13 mouse cellular contexts compared by ENCODE assay signal in genomic region chr2:35595102-35595501, GRCm38 (mm10). TPM values are rescaled to one million over a fixed set of nuclear protein-coding genes. Genes with fewer than 3 reads are reported as not detected.
DNase-seq lines count a peak whose midpoint lies in the region; ATAC-seq and TF ChIP-seq lines count a peak whose summit lies in the region.
"Had no signal": no experiment of that assay in that cellular context is flagged by ENCODE, and none has a peak within 500 bp of the region (broad histone marks: within the 10 kb centered on the region; RNA-seq: fewer than 3 reads in every experiment).

No protein-coding gene starts in this region.

- H3K27ac ChIP-seq in heart, embryonic 11.5 days (ENCODE audit: low read depth, low read length): 0 out of 2 replicates have a peak overlapping the region, but pooled peaks have one; percentile 1
- peak overlapping the region; percentile 74 for H3K27ac ChIP-seq in lung, postnatal 0 days (ENCODE audit: low read length)
- H3K27ac ChIP-seq in midbrain, postnatal 0 days (ENCODE audit: low read depth, low read length): no peak overlapping the region
- no peak overlapping the region for H3K27ac ChIP-seq in liver, embryonic 12.5 days
- H3K27ac ChIP-seq: hindbrain, embryonic 14.5 days; midbrain, embryonic 12.5 days had no signal

- H3K4me3 ChIP-seq in heart, embryonic 11.5 days (ENCODE audit: low read depth, low read length): no peak overlapping the region
- H3K4me3 ChIP-seq in lung, postnatal 0 days (ENCODE audit: low read depth, low read length): no peak overlapping the region
- H3K4me3 ChIP-seq in midbrain, postnatal 0 days (ENCODE audit: low read depth, low read length): no peak overlapping the region
- no peak overlapping the region for H3K4me3 ChIP-seq in liver, embryonic 12.5 days
- H3K4me3 ChIP-seq: midbrain, embryonic 12.5 days had no signal

- 39% methylated on average over 1 of the region's 1 CpGs for WGBS in heart, embryonic 11.5 days (ENCODE audit: insufficient replicate concordance)
- 44% methylated on average over 1 of the region's 1 CpGs for WGBS in lung, postnatal 0 days
- 82% methylated on average over 1 of the region's 1 CpGs for WGBS in midbrain, postnatal 0 days
- 44% methylated on average over 1 of the region's 1 CpGs for WGBS in liver, embryonic 12.5 days (ENCODE audit: insufficient replicate concordance)

- H3K36me3 ChIP-seq in heart, embryonic 11.5 days (ENCODE audit: control insufficient read depth, insufficient read depth, low read length): no peaks in the 10 kb centered on the region
- H3K36me3 ChIP-seq in lung, postnatal 0 days (ENCODE audit: insufficient read depth, low read length): no peaks in the 10 kb centered on the region
- no peaks in the 10 kb centered on the region for H3K36me3 ChIP-seq in midbrain, postnatal 0 days (ENCODE audit: insufficient read depth, low read length)
- no peaks in the 10 kb centered on the region for H3K36me3 ChIP-seq in liver, embryonic 12.5 days
- H3K36me3 ChIP-seq: midbrain, embryonic 12.5 days had no signal

- no peak overlapping the region for H3K4me2 ChIP-seq in heart, embryonic 11.5 days
- H3K4me2 ChIP-seq in lung, postnatal 0 days (replicated peaks; ENCODE audit: low read depth, low read length): no peak overlapping the region
- no peak overlapping the region for H3K4me2 ChIP-seq in midbrain, postnatal 0 days (ENCODE audit: low read depth, low read length, poor library complexity, severe bottlenecking)
- H3K4me2 ChIP-seq in liver, embryonic 12.5 days: no peak overlapping the region
- H3K4me2 ChIP-seq: hindbrain, embryonic 14.5 days; midbrain, embryonic 12.5 days had no signal

- H3K9ac ChIP-seq in heart, embryonic 11.5 days (ENCODE audit: low read depth, low read length): no peak overlapping the region
- H3K9ac ChIP-seq in lung, postnatal 0 days (replicated peaks; ENCODE audit: low read depth): no peak overlapping the region
- H3K9ac ChIP-seq in midbrain, postnatal 0 days (replicated peaks; ENCODE audit: low read length, poor library complexity, severe bottlenecking): no peak overlapping the region
- H3K9ac ChIP-seq in liver, embryonic 12.5 days: no peak overlapping the region
- H3K9ac ChIP-seq: hindbrain, embryonic 14.5 days; midbrain, embryonic 12.5 days had no signal

- no peaks in the 10 kb centered on the region for H3K27me3 ChIP-seq in heart, embryonic 11.5 days (ENCODE audit: control insufficient read depth, insufficient read depth, low read length)
- H3K27me3 ChIP-seq in lung, postnatal 0 days (replicated peaks; ENCODE audit: insufficient read depth, low read length): no peaks in the 10 kb centered on the region
- no peaks in the 10 kb centered on the region for H3K27me3 ChIP-seq in midbrain, postnatal 0 days (ENCODE audit: insufficient read depth, low read length)
- H3K27me3 ChIP-seq in liver, embryonic 12.5 days (replicated peaks): peaks cover 35% of the 10 kb centered on the region

- intact Hi-C loops in heart, postnatal 14 days (cut with DNase I): no loop called here
- intact Hi-C loops in left cerebral cortex, postnatal 25 days (cut with DNase I): no loop called here

- no peak for TF ChIP-seq EP300 in lung, postnatal 0 days (IDR thresholded peaks at IDR 0.05)

- no peak for TF ChIP-seq CTCF in lung, postnatal 0 days (IDR thresholded peaks at IDR 0.05)
- no peak for TF ChIP-seq CTCF in midbrain, postnatal 0 days (IDR thresholded peaks at IDR 0.05)

- DNase-seq in heart, postnatal 14 days: no peak
- peak; percentile 46 for DNase-seq in lung, postnatal 0 days (ENCODE audit: low spot score)
- DNase-seq in lung, postnatal 36 days: no peak
- DNase-seq in kidney, adult 9 months: peak; percentile 56
- DNase-seq in left cerebral cortex, postnatal 25 days (ENCODE audit: low spot score in 2 of 2): no peak
- DNase-seq in midbrain, postnatal 0 days (ENCODE audit: low spot score): no peak
- DNase-seq: cerebellum, adult 18-20 months; gastrocnemius, postnatal 25 days; thymus, adult 2 months had no signal

- H3K4me1 ChIP-seq in heart, embryonic 11.5 days (ENCODE audit: control insufficient read depth, insufficient read depth, low read length): peaks cover 72% of the 10 kb centered on the region
- H3K4me1 ChIP-seq in lung, postnatal 0 days (ENCODE audit: insufficient read depth, low read depth, low read length): peaks cover 42% of the 10 kb centered on the region; the same call in 1 of the 2 replicates
- no peaks in the 10 kb centered on the region for H3K4me1 ChIP-seq in midbrain, postnatal 0 days (ENCODE audit: insufficient read depth, low read length)
- H3K4me1 ChIP-seq in liver, embryonic 12.5 days: no peaks in the 10 kb centered on the region

- no peaks in the 10 kb centered on the region for H3K9me3 ChIP-seq in heart, embryonic 11.5 days (replicated peaks; ENCODE audit: control insufficient read depth, low read length)
- no peaks in the 10 kb centered on the region for H3K9me3 ChIP-seq in lung, postnatal 0 days (ENCODE audit: low read length)
- H3K9me3 ChIP-seq in midbrain, postnatal 0 days (ENCODE audit: low read length): no peaks in the 10 kb centered on the region
- no peaks in the 10 kb centered on the region for H3K9me3 ChIP-seq in liver, embryonic 12.5 days (replicated peaks)
- H3K9me3 ChIP-seq: midbrain, embryonic 12.5 days had no signal

- no peak for ATAC-seq in heart, embryonic 11.5 days (replicated peaks; ENCODE audit: insufficient number of reproducible peaks, low FRiP score, low TSS enrichment)
- ATAC-seq in lung, postnatal 0 days: no peak
- ATAC-seq in midbrain, postnatal 0 days (ENCODE audit: low FRiP score): no peak
- ATAC-seq in liver, embryonic 12.5 days: no peak

RNA-seq across cellular contexts. Expression of gene Dab2ip, which starts 37.0 kb away (rescaled TPM):
- polyA plus RNA-seq in heart, embryonic 11.5 days (2014; fragmentation: Nextera tagmentation; extraction: Ambion mirVana): 49.0 and 49.1 TPM in 2 replicates
- total RNA-seq in heart, postnatal 14 days (2021): 10 to 100 TPM; 51.1 to 55.8 TPM
- polyA plus RNA-seq in lung, postnatal 0 days (2015; fragmentation: Nextera tagmentation; extraction: Ambion mirVana): 75.8 and 83.4 TPM in 2 replicates
- total RNA-seq in left cerebral cortex, postnatal 25 days (2021): 100 to 1,000 TPM; 143 to 154 TPM
- total RNA-seq in midbrain, postnatal 0 days (2014; rRNA removed): 161 and 175 TPM in 2 replicates
- polyA plus RNA-seq in midbrain, postnatal 0 days (2015; fragmentation: Nextera tagmentation; extraction: Ambion mirVana): 71.5 and 73.3 TPM in 2 replicates
- 8.6 and 13.1 TPM in 2 replicates for polyA plus RNA-seq in liver, embryonic 12.5 days (2016; fragmentation: Nextera tagmentation; extraction: Ambion mirVana)

Comparison
In these comparisons a context has a peak if more than half of its experiments do, and no peak if none do; other contexts are left out.
1. DNase-seq: peak in lung, postnatal 0 days (single experiment) and kidney, adult 9 months (single experiment); none in heart, postnatal 14 days (0 of 2), lung, postnatal 36 days (single experiment), left cerebral cortex, postnatal 25 days (0 of 2) and midbrain, postnatal 0 days (single experiment).
2. H3K27ac ChIP-seq: peak in heart, embryonic 11.5 days (single experiment) and lung, postnatal 0 days (single experiment); none in midbrain, postnatal 0 days (single experiment) and liver, embryonic 12.5 days (single experiment).